Mouse (Mus musculus): ENCODE results near the gene Akap11. TPM values are rescaled to one million over a fixed set of nuclear protein-coding genes. Genes with fewer than 3 reads are reported as not detected.

Gene Akap11
- 10 to 100 TPM; 27.1 to 28.7 TPM for total RNA-seq (2023)

GRCm38 (mm10) chr14:78536281-78537165, at the start of gene Akap11:
TSS of gene Akap11 (minus strand) at chr14:78536808.

Other genes with a start within 250 kb of the Akap11 start
- not detected for gene Tnfsf11, start 228.8 kb downstream of the Akap11 start, total RNA-seq (2023)
- gene Dgkh, start 196.0 kb upstream of the Akap11 start, total RNA-seq (2023) = 10 to 100 TPM; 27.0 to 31.7 TPM